Comparison of ENCODE assay signal across 10 mouse cellular contexts in genomic region chr6:121329848-121330508, GRCm38 (mm10). TPM values are rescaled to one million over a fixed set of nuclear protein-coding genes. Genes with fewer than 3 reads are reported as not detected.
DNase-seq lines count a peak whose midpoint lies in the region; ATAC-seq and TF ChIP-seq lines count a peak whose summit lies in the region.
"Had no signal": no experiment of that assay in that cellular context is flagged by ENCODE, and none has a peak within 500 bp of the region (broad histone marks: within the 10 kb centered on the region; RNA-seq: fewer than 3 reads in every experiment).

No protein-coding gene starts in this region.

- no peak for TF ChIP-seq CTCF in brain, embryonic 14.5 days (IDR thresholded peaks at IDR 0.05; ENCODE audit: borderline replicate concordance, extremely low read depth, insufficient read depth, insufficient read length)

- peaks cover 42% of the 10 kb centered on the region for H3K4me1 ChIP-seq in forebrain, embryonic 10.5 days
- peaks cover 22% of the 10 kb centered on the region for H3K4me1 ChIP-seq in forebrain, embryonic 15.5 days
- H3K4me1 ChIP-seq in lung, embryonic 15.5 days, result peaks cover 21% of the 10 kb centered on the region
- peaks cover 7% of the 10 kb centered on the region; the same call in 1 of the 2 replicates for H3K4me1 ChIP-seq in stomach, embryonic 14.5 days (ENCODE audit: control insufficient read depth, insufficient read depth, low read length)

- peaks cover 20% of the 10 kb centered on the region; the same call in 1 of the 2 replicates for H3K27me3 ChIP-seq in forebrain, embryonic 10.5 days (ENCODE audit: poor library complexity, severe bottlenecking)
- H3K27me3 ChIP-seq in forebrain, embryonic 15.5 days, result no peaks in the 10 kb centered on the region
- no peaks in the 10 kb centered on the region for H3K27me3 ChIP-seq in lung, embryonic 15.5 days
- no peaks in the 10 kb centered on the region for H3K27me3 ChIP-seq in stomach, embryonic 14.5 days (ENCODE audit: control insufficient read depth, insufficient read depth, low read length)
- H3K27me3 ChIP-seq: neural tube, embryonic 13.5 days had no signal

- no peak for ATAC-seq in forebrain, embryonic 15.5 days (replicated peaks)
- ATAC-seq in lung, embryonic 15.5 days (ENCODE audit: borderline replicate concordance, extremely low read depth, low FRiP score, low TSS enrichment), result peak; percentile 82
- 0 out of 2 replicates have a peak, but pooled peaks have one; percentile 39 for ATAC-seq in stomach, embryonic 14.5 days (ENCODE audit: insufficient number of reproducible peaks, insufficient read depth, low FRiP score, low read depth)

- peak overlapping the region; percentile 72 for H3K27ac ChIP-seq in forebrain, embryonic 10.5 days
- H3K27ac ChIP-seq in forebrain, embryonic 15.5 days (replicated peaks), result no peak overlapping the region
- H3K27ac ChIP-seq in lung, embryonic 15.5 days, result peak overlapping the region; percentile 54
- H3K27ac ChIP-seq in stomach, embryonic 14.5 days (ENCODE audit: low read length), result no peak overlapping the region; the same call in 1 of the 2 replicates
- H3K27ac ChIP-seq: neural tube, embryonic 13.5 days had no signal

- H3K4me2 ChIP-seq in forebrain, embryonic 15.5 days (replicated peaks), result no peak overlapping the region
- H3K4me2 ChIP-seq in lung, embryonic 15.5 days, result no peak overlapping the region
- no peak overlapping the region for H3K4me2 ChIP-seq in stomach, embryonic 14.5 days (replicated peaks; ENCODE audit: low read depth, low read length)
- H3K4me2 ChIP-seq: neural tube, embryonic 13.5 days had no signal

- no peak overlapping the region for H3K4me3 ChIP-seq in forebrain, embryonic 10.5 days
- H3K4me3 ChIP-seq in forebrain, embryonic 15.5 days, result no peak overlapping the region
- no peak overlapping the region for H3K4me3 ChIP-seq in lung, embryonic 15.5 days
- no peak overlapping the region for H3K4me3 ChIP-seq in stomach, embryonic 14.5 days (ENCODE audit: low read depth, low read length)
- H3K4me3 ChIP-seq: neural tube, embryonic 13.5 days had no signal

- peak; percentile 50 for DNase-seq in forebrain, embryonic 10.5 days (ENCODE audit: extremely low spot score, low spot score)
- peak; percentile 72 for DNase-seq in brain, embryonic 14.5 days (ENCODE audit: low read depth)
- DNase-seq in kidney, adult 11 months, result peak; percentile 50
- DNase-seq in urinary bladder, postnatal 4 days (ENCODE audit: low spot score in 2 of 2), result no peak
- no peak for DNase-seq in layer of hippocampus, adult 11-12 months (ENCODE audit: low spot score)

- H3K9me3 ChIP-seq in forebrain, embryonic 10.5 days, result no peaks in the 10 kb centered on the region
- no peaks in the 10 kb centered on the region for H3K9me3 ChIP-seq in forebrain, embryonic 15.5 days
- H3K9me3 ChIP-seq in lung, embryonic 15.5 days, result no peaks in the 10 kb centered on the region
- H3K9me3 ChIP-seq in stomach, embryonic 14.5 days (ENCODE audit: control insufficient read depth, low read depth, low read length), result no peaks in the 10 kb centered on the region
- H3K9me3 ChIP-seq: neural tube, embryonic 13.5 days had no signal

- WGBS in forebrain, embryonic 10.5 days, result 7% methylated on average over 10 of the region's 10 CpGs
- WGBS in forebrain, embryonic 15.5 days, result 9% methylated on average over 10 of the region's 10 CpGs
- 14% methylated on average over 10 of the region's 10 CpGs for WGBS in lung, embryonic 15.5 days
- WGBS in stomach, embryonic 14.5 days, result 11% methylated on average over 10 of the region's 10 CpGs

- H3K36me3 ChIP-seq in forebrain, embryonic 10.5 days (replicated peaks), result no peaks in the 10 kb centered on the region
- no peaks in the 10 kb centered on the region for H3K36me3 ChIP-seq in forebrain, embryonic 15.5 days
- H3K36me3 ChIP-seq in lung, embryonic 15.5 days, result no peaks in the 10 kb centered on the region
- no peaks in the 10 kb centered on the region for H3K36me3 ChIP-seq in stomach, embryonic 14.5 days (ENCODE audit: control insufficient read depth, insufficient read depth, low read length)
- H3K36me3 ChIP-seq: neural tube, embryonic 13.5 days had no signal

- no peak overlapping the region for H3K9ac ChIP-seq in forebrain, embryonic 15.5 days (replicated peaks)
- no peak overlapping the region for H3K9ac ChIP-seq in lung, embryonic 15.5 days
- H3K9ac ChIP-seq in stomach, embryonic 14.5 days (replicated peaks; ENCODE audit: low read depth, low read length), result no peak overlapping the region
- H3K9ac ChIP-seq: neural tube, embryonic 13.5 days had no signal

- no peak for TF ChIP-seq POLR2A in brain, embryonic 14.5 days (IDR thresholded peaks at IDR 0.05; ENCODE audit: borderline replicate concordance, extremely low read depth, insufficient read depth, insufficient read length, poor library complexity, severe bottlenecking)

RNA-seq across cellular contexts. Expression of gene Slc6a12, which starts 12.9 kb away (rescaled TPM):
- polyA plus RNA-seq in forebrain, embryonic 10.5 days (2016; fragmentation: Nextera tagmentation; extraction: Ambion mirVana), result 0.19 TPM in 1 of 2 replicates, not detected in the other
- 0.47 and 0.49 TPM in 2 replicates for polyA plus RNA-seq in forebrain, embryonic 15.5 days (2015; fragmentation: Nextera tagmentation; extraction: Ambion mirVana)
- polyA plus RNA-seq in brain, embryonic 14.5 days (2012; rRNA removed), result 1.1 and 1.5 TPM in 2 replicates
- not detected in 2 replicates for polyA plus RNA-seq in lung, embryonic 15.5 days (2015; fragmentation: Nextera tagmentation; extraction: Ambion mirVana)
- not detected in 2 replicates for polyA plus RNA-seq in stomach, embryonic 14.5 days (2014; fragmentation: Nextera tagmentation; extraction: Ambion mirVana)
- polyA plus RNA-seq: heart, embryonic 16.5 days had no signal

RNA-seq across cellular contexts. Expression of gene Slc6a13, which starts 30.0 kb away (rescaled TPM):
- 1.5 and 2.4 TPM in 2 replicates for polyA plus RNA-seq in forebrain, embryonic 10.5 days (2016; fragmentation: Nextera tagmentation; extraction: Ambion mirVana)
- 16.4 and 18.6 TPM in 2 replicates for polyA plus RNA-seq in forebrain, embryonic 15.5 days (2015; fragmentation: Nextera tagmentation; extraction: Ambion mirVana)
- polyA plus RNA-seq in brain, embryonic 14.5 days (2012; rRNA removed), result 18.4 and 25.4 TPM in 2 replicates
- 0.67 and 1.9 TPM in 2 replicates for polyA plus RNA-seq in lung, embryonic 15.5 days (2015; fragmentation: Nextera tagmentation; extraction: Ambion mirVana)
- polyA plus RNA-seq in stomach, embryonic 14.5 days (2014; fragmentation: Nextera tagmentation; extraction: Ambion mirVana), result 0.55 and 1.9 TPM in 2 replicates

Comparison
In these comparisons a context has a peak if more than half of its experiments do, and no peak if none do; other contexts are left out.
1. H3K27ac ChIP-seq: peak in forebrain, embryonic 10.5 days (single experiment) and lung, embryonic 15.5 days (single experiment); none in forebrain, embryonic 15.5 days (single experiment) and stomach, embryonic 14.5 days (single experiment).
2. DNase-seq: peak in forebrain, embryonic 10.5 days (single experiment), brain, embryonic 14.5 days (single experiment) and kidney, adult 11 months (single experiment); none in urinary bladder, postnatal 4 days (0 of 2) and layer of hippocampus, adult 11-12 months (single experiment).